Mouse (Mus musculus) lung, postnatal 36 days (tissue): Measurements from ENCODE around the gene Crocc2.

Experiments
- DNase-seq: peaks from one replicate; pipeline ENCODE4 v3.0.0; 2022; ENCODE audit warnings: mixed read lengths

Gene Crocc2

GRCm38 (mm10) chr1:93277041-93277440 lies 108.5 kb downstream of the Crocc2 start:
- no peak for DNase-seq
